Mouse (Mus musculus): ENCODE data around the gene Erc1. TPM values are rescaled to one million over a fixed set of nuclear protein-coding genes. Genes with fewer than 3 reads are reported as not detected.

The Erc1 gene
- polyA plus RNA-seq, 1 experiment from 2014 or later, result 18.7 TPM

- WGBS, result 48% methylated on average over 7 of the region's 7 CpGs
- H3K4me2 ChIP-seq, result no peak overlapping the region
- no peak overlapping the region for H3K27ac ChIP-seq (ENCODE audit: poor library complexity, severe bottlenecking)
- H3K9me3 ChIP-seq (replicated peaks), result no peaks in the 10 kb centered on the region
- ATAC-seq (ENCODE audit: insufficient number of reproducible peaks, low FRiP score), result no peak
- no peaks in the 10 kb centered on the region for H3K36me3 ChIP-seq
- no peak overlapping the region for H3K4me3 ChIP-seq
- peaks cover 16% of the 10 kb centered on the region for H3K4me1 ChIP-seq (replicated peaks)
- H3K9ac ChIP-seq, result no peak overlapping the region
- no peaks in the 10 kb centered on the region for H3K27me3 ChIP-seq (replicated peaks)
These were observed 289.1 kb downstream of the Erc1 start for GRCm38 (mm10) chr6:119558855-119559254.

- Histone ChIP-seq H3K4me1 (replicated peaks) (peaks cover 8% of the 10 kb centered on the region), H3K36me3 (no peaks in the 10 kb centered on the region), H3K27me3 (replicated peaks) (no peaks in the 10 kb centered on the region), H3K4me3 (no peak overlapping the region), H3K9ac (no peak overlapping the region), H3K27ac (ENCODE audit: poor library complexity, severe bottlenecking) (no peak overlapping the region), H3K9me3 (replicated peaks) (no peaks in the 10 kb centered on the region), H3K4me2 (no peak overlapping the region)
- ATAC-seq (ENCODE audit: insufficient number of reproducible peaks, low FRiP score), result no peak
- 69% methylated on average over 8 of the region's 8 CpGs for WGBS
These were observed 293.5 kb downstream of the Erc1 start for GRCm38 (mm10) chr6:119554439-119554838.

- no peak; the same call in 1 of the 2 replicates for ATAC-seq (ENCODE audit: insufficient number of reproducible peaks, low FRiP score)
- WGBS, result 2% methylated on average over 14 of the region's 14 CpGs
- H3K9me3 ChIP-seq (replicated peaks), result no peaks in the 10 kb centered on the region
- peaks cover 33% of the 10 kb centered on the region for H3K27me3 ChIP-seq (replicated peaks)
- no peak overlapping the region for H3K27ac ChIP-seq (ENCODE audit: poor library complexity, severe bottlenecking)
- H3K4me3 ChIP-seq, result peak overlapping the region; percentile 70
- H3K4me2 ChIP-seq, result peak overlapping the region; percentile 93
- peak overlapping the region; percentile 77 for H3K9ac ChIP-seq
- no peaks in the 10 kb centered on the region for H3K36me3 ChIP-seq
- no peaks in the 10 kb centered on the region; the same call in 1 of the 2 replicates for H3K4me1 ChIP-seq (replicated peaks)
These were observed 303.5 kb downstream of the Erc1 start for GRCm38 (mm10) chr6:119544518-119544864.

- Histone ChIP-seq H3K4me3 (peak within 1 kb of the TSS; percentile 70), H3K36me3 (no peaks in the 10 kb centered on the region), H3K27ac (ENCODE audit: poor library complexity, severe bottlenecking) (no peak within 1 kb of the TSS), H3K9ac (peak within 1 kb of the TSS; percentile 77), H3K4me2 (peak within 1 kb of the TSS; percentile 93), H3K27me3 (replicated peaks) (peaks cover 33% of the 10 kb centered on the region), H3K4me1 (replicated peaks) (no peaks in the 10 kb centered on the region; the same call in 1 of the 2 replicates), H3K9me3 (replicated peaks) (no peaks in the 10 kb centered on the region)
- peak; percentile 64 for ATAC-seq (ENCODE audit: insufficient number of reproducible peaks, low FRiP score)
- 2% methylated on average over 119 of the region's 120 CpGs for WGBS
These were observed 304.0 kb downstream of the Erc1 start, which contains the start of gene Wnt5b for GRCm38 (mm10) chr6:119543803-119544517. Gene Wnt5b, minus strand, starts transcription at chr6:119544347.

GRCm38 (mm10) chr6:119543456-119543802 lies 304.5 kb downstream of the Erc1 start:
- no peak overlapping the region for H3K27ac ChIP-seq (ENCODE audit: poor library complexity, severe bottlenecking)
- peak overlapping the region; percentile 70 for H3K4me3 ChIP-seq
- under 1% methylated on average over 30 of the region's 30 CpGs for WGBS
- H3K27me3 ChIP-seq (replicated peaks), result peaks cover 33% of the 10 kb centered on the region
- H3K9me3 ChIP-seq (replicated peaks), result no peaks in the 10 kb centered on the region
- peak; percentile 38; the same call in 1 of the 2 replicates for ATAC-seq (ENCODE audit: insufficient number of reproducible peaks, low FRiP score)
- H3K4me2 ChIP-seq, result peak overlapping the region; percentile 93
- no peaks in the 10 kb centered on the region for H3K36me3 ChIP-seq
- H3K9ac ChIP-seq, result peak overlapping the region; percentile 77
- no peaks in the 10 kb centered on the region; the same call in 1 of the 2 replicates for H3K4me1 ChIP-seq (replicated peaks)

GRCm38 (mm10) chr6:119535867-119536266 lies 312.1 kb downstream of the Erc1 start:
- no peaks in the 10 kb centered on the region for H3K36me3 ChIP-seq
- H3K4me2 ChIP-seq, result no peak overlapping the region
- WGBS, result 75% methylated on average over 12 of the region's 12 CpGs
- H3K4me3 ChIP-seq, result no peak overlapping the region
- no peak overlapping the region for H3K27ac ChIP-seq (ENCODE audit: poor library complexity, severe bottlenecking)
- H3K9me3 ChIP-seq (replicated peaks), result no peaks in the 10 kb centered on the region
- H3K9ac ChIP-seq, result no peak overlapping the region
- no peak for ATAC-seq (ENCODE audit: insufficient number of reproducible peaks, low FRiP score)
- peaks cover under 1% of the 10 kb centered on the region for H3K27me3 ChIP-seq (replicated peaks)
- H3K4me1 ChIP-seq (replicated peaks), result no peaks in the 10 kb centered on the region

- Histone ChIP-seq H3K27me3 (replicated peaks) (no peaks in the 10 kb centered on the region), H3K9ac (no peak overlapping the region), H3K9me3 (replicated peaks) (no peaks in the 10 kb centered on the region), H3K4me1 (replicated peaks) (no peaks in the 10 kb centered on the region), H3K4me2 (no peak overlapping the region), H3K27ac (ENCODE audit: poor library complexity, severe bottlenecking) (no peak overlapping the region), H3K4me3 (no peak overlapping the region), H3K36me3 (no peaks in the 10 kb centered on the region)
- 75% methylated on average over 9 of the region's 9 CpGs for WGBS
- ATAC-seq (ENCODE audit: insufficient number of reproducible peaks, low FRiP score), result no peak
These were observed 314.7 kb downstream of the Erc1 start for GRCm38 (mm10) chr6:119533170-119533709.

- peaks cover 9% of the 10 kb centered on the region; the same call in 1 of the 2 replicates for H3K4me1 ChIP-seq (replicated peaks)
- no peak overlapping the region for H3K4me2 ChIP-seq
- no peaks in the 10 kb centered on the region for H3K9me3 ChIP-seq (replicated peaks)
- no peak overlapping the region for H3K4me3 ChIP-seq
- H3K36me3 ChIP-seq, result no peaks in the 10 kb centered on the region
- 84% methylated on average over 3 of the region's 3 CpGs for whole genome bisulfite sequencing
- H3K27ac ChIP-seq (ENCODE audit: poor library complexity, severe bottlenecking), result no peak overlapping the region
- no peak for ATAC-seq (ENCODE audit: insufficient number of reproducible peaks, low FRiP score)
- H3K27me3 ChIP-seq (replicated peaks), result no peaks in the 10 kb centered on the region
- no peak overlapping the region for H3K9ac ChIP-seq
These were observed 318.3 kb downstream of the Erc1 start for GRCm38 (mm10) chr6:119529659-119530058.

- no peak for ATAC-seq (ENCODE audit: insufficient number of reproducible peaks, low FRiP score)
- no peak overlapping the region for H3K4me2 ChIP-seq
- H3K4me3 ChIP-seq, result no peak overlapping the region
- no peak overlapping the region for H3K9ac ChIP-seq
- no peaks in the 10 kb centered on the region for H3K9me3 ChIP-seq (replicated peaks)
- 69% methylated on average over 5 of the region's 5 CpGs for WGBS
- H3K27ac ChIP-seq (ENCODE audit: poor library complexity, severe bottlenecking), result no peak overlapping the region
- H3K27me3 ChIP-seq (replicated peaks), result no peaks in the 10 kb centered on the region
- peaks cover 22% of the 10 kb centered on the region for H3K4me1 ChIP-seq (replicated peaks)
- H3K36me3 ChIP-seq, result no peaks in the 10 kb centered on the region
These were observed 321.5 kb downstream of the Erc1 start for GRCm38 (mm10) chr6:119526498-119526897.

GRCm38 (mm10) chr6:119521931-119522391 lies 326.0 kb downstream of the Erc1 start:
- no peak for ATAC-seq (ENCODE audit: insufficient number of reproducible peaks, low FRiP score)
- peaks cover 31% of the 10 kb centered on the region for H3K4me1 ChIP-seq (replicated peaks)
- no peak overlapping the region for H3K4me3 ChIP-seq
- no peak overlapping the region for H3K4me2 ChIP-seq
- H3K27ac ChIP-seq (ENCODE audit: poor library complexity, severe bottlenecking), result no peak overlapping the region
- H3K27me3 ChIP-seq (replicated peaks), result no peaks in the 10 kb centered on the region
- WGBS, result 37% methylated on average over 3 of the region's 3 CpGs
- no peak overlapping the region for H3K9ac ChIP-seq
- H3K9me3 ChIP-seq (replicated peaks), result no peaks in the 10 kb centered on the region
- no peaks in the 10 kb centered on the region for H3K36me3 ChIP-seq

GRCm38 (mm10) chr6:119521482-119521900 lies 326.5 kb downstream of the Erc1 start:
- H3K27ac ChIP-seq (ENCODE audit: poor library complexity, severe bottlenecking), result no peak overlapping the region
- no peaks in the 10 kb centered on the region for H3K36me3 ChIP-seq
- WGBS, result 77% methylated on average over 3 of the region's 3 CpGs
- H3K27me3 ChIP-seq (replicated peaks), result no peaks in the 10 kb centered on the region
- H3K4me1 ChIP-seq (replicated peaks), result peaks cover 26% of the 10 kb centered on the region
- H3K9me3 ChIP-seq (replicated peaks), result no peaks in the 10 kb centered on the region
- H3K4me3 ChIP-seq, result no peak overlapping the region
- no peak overlapping the region for H3K4me2 ChIP-seq
- no peak for ATAC-seq (ENCODE audit: insufficient number of reproducible peaks, low FRiP score)
- no peak overlapping the region for H3K9ac ChIP-seq
